Mouse (Mus musculus) gastrocnemius, adult 8-10 months (tissue): ENCODE measurements at regions not wholly inside any gene's neighbourhood (a gene's known extent, or its start where the extent isn't known, plus 50 kb on each side); places are given as distances from the start of the nearest gene placed in this dataset.

Experiments used
- DNase-seq, 2 experiments: peaks; one replicate each; pipeline ENCODE4 v3.0.0; 2022; ENCODE audit warnings: low spot score in 2 of 2

GRCm38 (mm10) chr3:63551661-63552060 lies 68.0 kb upstream of the Gm34302 start:
- DNase-seq, result no peak

- no peak for DNase-seq
Measured at GRCm38 (mm10) chr3:63542638-63543408, 59.1 kb upstream of the Gm34302 start.

GRCm38 (mm10) chr3:63538881-63539280 lies 55.2 kb upstream of the Gm34302 start:
- DNase-seq, result no peak

GRCm38 (mm10) chr3:63534141-63534540 lies 50.5 kb upstream of the Gm34302 start:
- no peak for DNase-seq
